Mouse (Mus musculus): ENCODE data around the gene Nos1ap.
A peak's percentile ranks its signal among the peaks of the same experiment; 100 is the strongest.

The Nos1ap gene

GRCm38 (mm10) chr1:170303103-170303502, 286.6 kb downstream of the Nos1ap start:
- no peaks in the 10 kb centered on the region for H3K36me3 ChIP-seq (ENCODE audit: control insufficient read depth, insufficient read depth, low read length, poor library complexity, severe bottlenecking)
- DNase-seq (ENCODE audit: low read depth, low spot score), result no peak
- no peaks in the 10 kb centered on the region for H3K27me3 ChIP-seq (ENCODE audit: control insufficient read depth, insufficient read depth, low read length, poor library complexity, severe bottlenecking)

GRCm38 (mm10) chr1:170302456-170302855, 287.2 kb downstream of the Nos1ap start:
- H3K36me3 ChIP-seq (ENCODE audit: control insufficient read depth, insufficient read depth, low read length, poor library complexity, severe bottlenecking), result no peaks in the 10 kb centered on the region
- H3K27me3 ChIP-seq (ENCODE audit: control insufficient read depth, insufficient read depth, low read length, poor library complexity, severe bottlenecking), result no peaks in the 10 kb centered on the region

GRCm38 (mm10) chr1:170301686-170302085, 288.0 kb downstream of the Nos1ap start:
- Histone ChIP-seq H3K27me3 (ENCODE audit: control insufficient read depth, insufficient read depth, low read length, poor library complexity, severe bottlenecking) (no peaks in the 10 kb centered on the region), H3K36me3 (ENCODE audit: control insufficient read depth, insufficient read depth, low read length, poor library complexity, severe bottlenecking) (no peaks in the 10 kb centered on the region)
- DNase-seq (ENCODE audit: low read depth, low spot score), result no peak

More at GRCm38 (mm10) chr1:170302456-170302855, 287.2 kb downstream of the Nos1ap start:
- no peak for DNase-seq (ENCODE audit: low read depth, low spot score)

DNA sequence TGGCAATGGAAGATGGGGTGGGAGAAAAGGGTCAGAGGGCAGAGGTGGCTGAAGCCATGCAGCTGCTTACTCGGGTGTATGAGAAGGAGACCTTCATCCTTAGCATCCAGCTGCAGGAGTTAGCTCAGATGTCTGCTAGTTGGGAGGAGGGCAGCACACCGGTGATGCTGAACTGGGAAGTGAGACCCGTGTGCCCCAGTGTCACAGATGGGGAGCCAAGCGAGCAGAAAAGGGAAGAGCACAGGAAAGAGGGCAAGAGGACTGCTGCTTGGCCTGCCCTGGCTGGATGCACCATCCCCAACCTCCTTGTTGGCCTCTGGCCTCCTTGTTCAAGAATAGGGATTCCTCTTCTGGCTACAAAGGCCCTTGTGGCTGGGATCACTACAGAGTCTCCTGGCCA, 290.2 kb downstream of the Nos1ap start:
- Histone ChIP-seq H3K36me3 (ENCODE audit: control insufficient read depth, insufficient read depth, low read length, poor library complexity, severe bottlenecking) (no peaks in the 10 kb centered on the region), H3K27me3 (ENCODE audit: control insufficient read depth, insufficient read depth, low read length, poor library complexity, severe bottlenecking) (no peaks in the 10 kb centered on the region)
- no peak for DNase-seq (ENCODE audit: low read depth, low spot score)

GRCm38 (mm10) chr1:170294786-170295570, 294.7 kb downstream of the Nos1ap start:
- H3K36me3 ChIP-seq (ENCODE audit: control insufficient read depth, insufficient read depth, low read length, poor library complexity, severe bottlenecking), result no peaks in the 10 kb centered on the region
- H3K27me3 ChIP-seq (ENCODE audit: control insufficient read depth, insufficient read depth, low read length, poor library complexity, severe bottlenecking), result no peaks in the 10 kb centered on the region
- DNase-seq (ENCODE audit: low read depth, low spot score), result no peak

DNA sequence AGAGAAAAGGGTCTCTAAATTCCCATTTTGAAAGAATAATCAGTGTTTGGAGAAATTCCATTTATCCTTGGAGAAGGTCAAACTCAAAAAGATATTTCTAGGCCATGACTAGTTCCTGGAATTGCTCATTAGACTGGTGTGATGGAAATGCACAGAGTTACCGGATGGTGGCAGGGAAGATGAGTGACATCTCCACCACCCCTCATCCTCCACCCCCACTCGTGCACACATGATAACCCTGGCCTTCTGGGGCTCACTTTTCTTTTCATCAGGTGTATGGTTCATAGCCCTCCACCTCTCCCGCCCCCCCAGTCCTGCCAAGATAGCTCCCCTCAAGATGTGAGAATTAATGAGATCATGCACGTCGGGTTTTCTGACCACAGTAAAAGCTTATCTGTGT, 296.4 kb downstream of the Nos1ap start:
- H3K36me3 ChIP-seq (ENCODE audit: control insufficient read depth, insufficient read depth, low read length, poor library complexity, severe bottlenecking), result no peaks in the 10 kb centered on the region
- H3K27me3 ChIP-seq (ENCODE audit: control insufficient read depth, insufficient read depth, low read length, poor library complexity, severe bottlenecking), result no peaks in the 10 kb centered on the region
- no peak for DNase-seq (ENCODE audit: low read depth, low spot score)

DNA sequence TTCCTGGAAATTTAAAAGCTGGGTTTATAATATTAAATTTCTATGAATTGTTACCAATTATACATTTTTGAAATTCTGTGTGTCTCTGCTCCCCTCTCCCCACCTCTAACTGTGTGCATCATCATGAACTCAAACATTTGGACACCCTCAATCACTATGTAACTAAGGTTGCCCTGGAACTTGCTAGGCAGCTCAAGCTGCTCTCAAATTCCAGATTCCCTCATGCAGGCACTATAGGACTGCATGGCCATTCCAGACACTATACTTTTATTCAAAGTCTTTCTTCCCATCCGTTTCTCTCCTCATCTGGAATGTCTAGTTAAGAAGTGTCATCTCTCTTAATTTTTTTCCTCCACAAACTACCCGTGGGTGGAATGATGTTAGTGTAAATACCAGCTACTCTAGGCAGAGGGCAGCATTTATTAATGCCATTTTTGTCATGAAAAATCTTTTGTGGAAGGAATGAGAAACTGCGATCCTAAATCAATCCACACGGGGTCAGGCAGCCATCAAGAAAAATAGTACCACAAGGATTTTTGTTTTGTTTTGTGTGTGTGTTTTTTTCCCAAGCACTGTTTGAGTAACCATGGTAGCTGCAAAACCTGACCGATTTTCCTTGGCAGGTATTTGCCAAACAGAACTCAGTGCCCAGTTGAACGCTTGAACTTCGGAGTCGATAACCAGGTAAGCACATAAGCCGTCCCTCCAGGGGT, 297.3 kb downstream of the Nos1ap start:
- Histone ChIP-seq H3K27me3 (ENCODE audit: control insufficient read depth, insufficient read depth, low read length, poor library complexity, severe bottlenecking) (no peaks in the 10 kb centered on the region), H3K36me3 (ENCODE audit: control insufficient read depth, insufficient read depth, low read length, poor library complexity, severe bottlenecking) (no peaks in the 10 kb centered on the region)
- no peak for DNase-seq (ENCODE audit: low read depth, low spot score)

- Histone ChIP-seq H3K36me3 (ENCODE audit: control insufficient read depth, insufficient read depth, low read length, poor library complexity, severe bottlenecking) (no peaks in the 10 kb centered on the region), H3K27me3 (ENCODE audit: control insufficient read depth, insufficient read depth, low read length, poor library complexity, severe bottlenecking) (no peaks in the 10 kb centered on the region)
- peak; percentile 3 for DNase-seq (ENCODE audit: low read depth, low spot score)
These were observed 307.1 kb downstream of the Nos1ap start for GRCm38 (mm10) chr1:170282415-170283129.

DNA sequence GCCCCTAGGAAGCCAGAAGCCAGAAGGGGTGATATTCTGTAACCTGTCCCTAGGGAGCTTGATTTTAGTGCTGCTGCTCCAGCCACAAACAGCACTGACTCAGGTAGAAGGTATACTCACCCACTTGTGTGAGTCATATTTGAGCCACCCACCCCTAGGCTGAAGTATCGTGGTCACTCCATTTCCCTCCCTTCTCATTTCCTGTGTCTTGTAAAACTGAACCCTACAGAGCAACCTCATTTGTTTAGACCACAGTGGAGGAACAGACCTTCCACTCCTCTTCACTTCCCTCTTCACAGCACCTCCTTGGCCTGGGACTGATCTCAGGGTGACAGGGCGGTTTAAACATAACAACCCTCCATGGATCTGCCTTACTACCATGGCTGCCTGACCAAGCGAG, 312.6 kb downstream of the Nos1ap start, which contains the start of gene Sh2d1b1:
Gene Sh2d1b1, plus strand, starts transcription at position 305 of the 400 bp plus-strand sequence.
- DNase-seq (ENCODE audit: low read depth, low spot score), result peak; percentile 3
- no peaks in the 10 kb centered on the region for H3K36me3 ChIP-seq (ENCODE audit: control insufficient read depth, insufficient read depth, low read length, poor library complexity, severe bottlenecking)
- H3K27me3 ChIP-seq (ENCODE audit: control insufficient read depth, insufficient read depth, low read length, poor library complexity, severe bottlenecking), result no peaks in the 10 kb centered on the region

DNA sequence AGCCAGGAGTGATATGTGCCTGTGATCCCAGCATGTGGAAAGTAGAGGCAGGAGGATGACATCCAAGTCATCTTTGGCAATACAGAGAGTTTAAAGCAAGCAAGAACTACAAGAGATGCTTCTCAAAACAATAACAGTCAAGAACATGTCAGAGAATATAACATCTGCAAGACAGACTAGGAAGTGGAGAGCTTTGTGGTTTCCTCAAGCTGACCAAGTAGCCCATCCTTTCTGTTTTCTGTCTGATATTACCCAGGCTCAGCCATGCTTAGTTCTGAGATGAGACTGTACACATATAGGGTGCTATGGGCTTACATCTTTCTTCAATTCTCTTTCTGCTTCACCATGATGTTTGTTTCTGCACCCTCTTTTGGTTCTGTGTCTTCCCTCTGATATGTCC, 316.4 kb downstream of the Nos1ap start:
- DNase-seq (ENCODE audit: low read depth, low spot score), result no peak
- Histone ChIP-seq H3K27me3 (ENCODE audit: control insufficient read depth, insufficient read depth, low read length, poor library complexity, severe bottlenecking) (no peaks in the 10 kb centered on the region), H3K36me3 (ENCODE audit: control insufficient read depth, insufficient read depth, low read length, poor library complexity, severe bottlenecking) (no peaks in the 10 kb centered on the region)

GRCm38 (mm10) chr1:170270696-170271095, 319.0 kb downstream of the Nos1ap start:
- DNase-seq (ENCODE audit: low read depth, low spot score), result peak; percentile 9
- Histone ChIP-seq H3K36me3 (ENCODE audit: control insufficient read depth, insufficient read depth, low read length, poor library complexity, severe bottlenecking) (no peaks in the 10 kb centered on the region), H3K27me3 (ENCODE audit: control insufficient read depth, insufficient read depth, low read length, poor library complexity, severe bottlenecking) (no peaks in the 10 kb centered on the region)

GRCm38 (mm10) chr1:170270281-170270680, 319.4 kb downstream of the Nos1ap start:
- Histone ChIP-seq H3K27me3 (ENCODE audit: control insufficient read depth, insufficient read depth, low read length, poor library complexity, severe bottlenecking) (no peaks in the 10 kb centered on the region), H3K36me3 (ENCODE audit: control insufficient read depth, insufficient read depth, low read length, poor library complexity, severe bottlenecking) (no peaks in the 10 kb centered on the region)
- no peak for DNase-seq (ENCODE audit: low read depth, low spot score)

DNA sequence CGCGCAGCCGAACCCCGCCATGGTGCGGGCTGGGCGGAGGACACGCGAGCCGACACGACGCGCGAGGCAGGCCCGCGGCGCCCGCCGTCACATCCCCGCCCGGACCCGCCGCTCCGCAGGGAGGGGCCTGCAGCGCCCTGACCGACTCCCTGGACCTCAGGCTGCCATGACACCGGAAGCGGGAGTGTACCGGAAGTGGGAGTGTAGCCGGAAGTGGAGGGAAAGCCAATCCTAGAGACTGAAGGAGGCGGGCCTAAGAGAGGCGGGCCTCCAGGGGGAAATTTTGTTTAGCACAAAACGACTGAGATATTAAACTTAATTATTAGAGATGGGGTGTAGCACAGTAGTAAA, 334.1 kb downstream of the Nos1ap start:
- Histone ChIP-seq H3K27me3 (ENCODE audit: control insufficient read depth, insufficient read depth, low read length, poor library complexity, severe bottlenecking) (no peaks in the 10 kb centered on the region), H3K36me3 (ENCODE audit: control insufficient read depth, insufficient read depth, low read length, poor library complexity, severe bottlenecking) (no peaks in the 10 kb centered on the region)
- DNase-seq (ENCODE audit: low read depth, low spot score), result peak; percentile 84

GRCm38 (mm10) chr1:170254893-170255559, 334.6 kb downstream of the Nos1ap start:
- Histone ChIP-seq H3K36me3 (ENCODE audit: control insufficient read depth, insufficient read depth, low read length, poor library complexity, severe bottlenecking) (no peaks in the 10 kb centered on the region), H3K27me3 (ENCODE audit: control insufficient read depth, insufficient read depth, low read length, poor library complexity, severe bottlenecking) (no peaks in the 10 kb centered on the region)
- no peak for DNase-seq (ENCODE audit: low read depth, low spot score)

Measured in splenic B cell, adult 2 months (primary cell).